Mouse (Mus musculus): Measurements from ENCODE around the gene Tnfsf4. TPM values are rescaled to one million over a fixed set of nuclear protein-coding genes. Genes with fewer than 3 reads are reported as not detected.

The Tnfsf4 gene
- polyA plus RNA-seq, 1 experiment, result 0.07 TPM

- Histone ChIP-seq H3K4me1 (replicated peaks; ENCODE audit: control insufficient read depth, insufficient read depth, low read length) (no peaks in the 10 kb centered on the region), H3K36me3 (ENCODE audit: control insufficient read depth, insufficient read depth, low read length) (no peaks in the 10 kb centered on the region), H3K4me3 (ENCODE audit: control insufficient read depth, insufficient read depth, low read length) (no peak overlapping the region), H3K27me3 (ENCODE audit: control insufficient read depth, insufficient read depth, low read length) (no peaks in the 10 kb centered on the region), H3K27ac (ENCODE audit: control insufficient read depth, insufficient read depth, low read length) (no peak overlapping the region)
- WGBS, result 61% methylated on average over 6 of the region's 6 CpGs
- DNase-seq, result no peak
- TF ChIP-seq CTCF (IDR thresholded peaks at IDR 0.05; ENCODE audit: borderline replicate concordance, control insufficient read depth, extremely low read depth, insufficient read depth, low read length, poor library complexity) (no peak), POLR2A (IDR thresholded peaks at IDR 0.05; ENCODE audit: control insufficient read depth, extremely low read depth, insufficient read depth, low read length, poor library complexity) (no peak)
Observed at GRCm38 (mm10) chr1:161436503-161436902, 41.3 kb downstream of the Tnfsf4 start.

GRCm38 (mm10) chr1:161444858-161445257 is 49.6 kb downstream of the Tnfsf4 start:
- no peak for DNase-seq
- 95% methylated on average over 7 of the region's 7 CpGs for WGBS
- TF ChIP-seq POLR2A (IDR thresholded peaks at IDR 0.05; ENCODE audit: control insufficient read depth, extremely low read depth, insufficient read depth, low read length, poor library complexity) (no peak), CTCF (IDR thresholded peaks at IDR 0.05; ENCODE audit: borderline replicate concordance, control insufficient read depth, extremely low read depth, insufficient read depth, low read length, poor library complexity) (no peak)
- no peaks in the 10 kb centered on the region for H3K36me3 ChIP-seq (ENCODE audit: control insufficient read depth, insufficient read depth, low read length)
- H3K4me1 ChIP-seq (replicated peaks; ENCODE audit: control insufficient read depth, insufficient read depth, low read length), result no peaks in the 10 kb centered on the region
- H3K27me3 ChIP-seq (ENCODE audit: control insufficient read depth, insufficient read depth, low read length), result no peaks in the 10 kb centered on the region
- no peak overlapping the region for H3K4me3 ChIP-seq (ENCODE audit: control insufficient read depth, insufficient read depth, low read length)
- H3K27ac ChIP-seq (ENCODE audit: control insufficient read depth, insufficient read depth, low read length), result no peak overlapping the region

GRCm38 (mm10) chr1:161451683-161452245 is 56.6 kb downstream of the Tnfsf4 start:
- Histone ChIP-seq H3K27me3 (ENCODE audit: control insufficient read depth, insufficient read depth, low read length) (no peaks in the 10 kb centered on the region), H3K36me3 (ENCODE audit: control insufficient read depth, insufficient read depth, low read length) (no peaks in the 10 kb centered on the region), H3K4me3 (ENCODE audit: control insufficient read depth, insufficient read depth, low read length) (no peak overlapping the region), H3K27ac (ENCODE audit: control insufficient read depth, insufficient read depth, low read length) (no peak overlapping the region), H3K4me1 (replicated peaks; ENCODE audit: control insufficient read depth, insufficient read depth, low read length) (no peaks in the 10 kb centered on the region)
- WGBS, result 72% methylated on average over 3 of the region's 3 CpGs
- no peak for DNase-seq
- TF ChIP-seq CTCF (IDR thresholded peaks at IDR 0.05; ENCODE audit: borderline replicate concordance, control insufficient read depth, extremely low read depth, insufficient read depth, low read length, poor library complexity), result no peak
- TF ChIP-seq POLR2A (IDR thresholded peaks at IDR 0.05; ENCODE audit: control insufficient read depth, extremely low read depth, insufficient read depth, low read length, poor library complexity), result no peak

- WGBS, result 100% methylated on average over 1 of the region's 1 CpGs
- Histone ChIP-seq H3K27me3 (ENCODE audit: control insufficient read depth, insufficient read depth, low read length) (no peaks in the 10 kb centered on the region), H3K36me3 (ENCODE audit: control insufficient read depth, insufficient read depth, low read length) (no peaks in the 10 kb centered on the region), H3K4me1 (replicated peaks; ENCODE audit: control insufficient read depth, insufficient read depth, low read length) (no peaks in the 10 kb centered on the region), H3K27ac (ENCODE audit: control insufficient read depth, insufficient read depth, low read length) (no peak overlapping the region), H3K4me3 (ENCODE audit: control insufficient read depth, insufficient read depth, low read length) (no peak overlapping the region)
- no peak for TF ChIP-seq CTCF (IDR thresholded peaks at IDR 0.05; ENCODE audit: borderline replicate concordance, control insufficient read depth, extremely low read depth, insufficient read depth, low read length, poor library complexity)
- no peak for TF ChIP-seq POLR2A (IDR thresholded peaks at IDR 0.05; ENCODE audit: control insufficient read depth, extremely low read depth, insufficient read depth, low read length, poor library complexity)
- no peak for DNase-seq
Observed at GRCm38 (mm10) chr1:161452250-161452649, 57.0 kb downstream of the Tnfsf4 start.

- no peak for DNase-seq
- Histone ChIP-seq H3K36me3 (ENCODE audit: control insufficient read depth, insufficient read depth, low read length) (no peaks in the 10 kb centered on the region), H3K4me1 (replicated peaks; ENCODE audit: control insufficient read depth, insufficient read depth, low read length) (no peaks in the 10 kb centered on the region), H3K27me3 (ENCODE audit: control insufficient read depth, insufficient read depth, low read length) (no peaks in the 10 kb centered on the region), H3K27ac (ENCODE audit: control insufficient read depth, insufficient read depth, low read length) (no peak overlapping the region), H3K4me3 (ENCODE audit: control insufficient read depth, insufficient read depth, low read length) (no peak overlapping the region)
- TF ChIP-seq CTCF (IDR thresholded peaks at IDR 0.05; ENCODE audit: borderline replicate concordance, control insufficient read depth, extremely low read depth, insufficient read depth, low read length, poor library complexity), result no peak
- TF ChIP-seq POLR2A (IDR thresholded peaks at IDR 0.05; ENCODE audit: control insufficient read depth, extremely low read depth, insufficient read depth, low read length, poor library complexity), result no peak
- 91% methylated on average over 2 of the region's 2 CpGs for WGBS
Observed at GRCm38 (mm10) chr1:161463388-161464085, 68.3 kb downstream of the Tnfsf4 start.

Other genes starting within 250 kb of the Tnfsf4 start
- gene Tex50, start 236.1 kb upstream of the Tnfsf4 start, polyA plus RNA-seq (2012; rRNA removed), result not detected in 2 replicates
- 63.8 and 80.0 TPM in 2 replicates for gene Prdx6, start 144.2 kb upstream of the Tnfsf4 start, polyA plus RNA-seq (2012; rRNA removed)
- gene Tnfsf18, start 99.2 kb downstream of the Tnfsf4 start, polyA plus RNA-seq (2012; rRNA removed), result 0.09 TPM in 2 replicates

Measured in thymus, adult 2 months (tissue).